Mouse (Mus musculus): ENCODE results near the gene Stpg2.

DNA sequence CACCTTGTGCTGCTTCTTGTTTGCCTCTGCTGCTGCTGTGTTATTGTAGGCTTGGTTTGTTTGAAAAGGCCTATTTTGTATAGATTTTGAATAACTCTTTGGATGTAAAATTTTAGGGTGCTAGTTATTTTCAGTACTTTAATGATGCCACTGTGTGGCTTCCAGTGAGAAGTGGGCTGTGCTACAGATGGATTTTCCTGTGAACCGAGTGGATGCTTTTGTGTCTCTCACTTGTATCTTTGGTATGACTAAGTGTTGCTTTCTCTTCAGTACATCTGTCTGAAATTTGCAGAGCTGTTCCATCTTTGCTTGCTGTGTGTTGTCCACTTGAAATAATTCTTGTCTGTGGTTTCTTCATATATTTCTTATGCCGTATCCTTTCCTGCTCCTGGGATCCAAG is 106.2 kb downstream of the Stpg2 start:
- no peak for TF ChIP-seq MAFK (IDR thresholded peaks at IDR 0.05; ENCODE audit: insufficient replicate concordance, low read length)
- no peak for TF ChIP-seq ZNF384 (IDR thresholded peaks at IDR 0.05; ENCODE audit: low read depth, low read length)
- TF ChIP-seq E2F4 (IDR thresholded peaks at IDR 0.05; ENCODE audit: insufficient replicate concordance, low read depth, low read length) = no peak
